Mouse (Mus musculus) limb, embryonic 14.5 days (tissue): Measurements from ENCODE around the gene Nol9. TPM values are rescaled to one million over a fixed set of nuclear protein-coding genes. Genes with fewer than 3 reads are reported as not detected.

Experiments used
- ATAC-seq: fragments of 200-750 bp; cut with Nextera tagmentation; 2 replicates; pipeline ENCODE4 v1.8.0; 2017; ENCODE audit warnings: low read depth, moderate number of reproducible peaks, moderate TSS enrichment; ENCODE audit not compliant: low FRiP score
- DNase-seq: peaks from one replicate; pipeline ENCODE4 v3.0.0-alpha.2; 2015; ENCODE audit warnings: low spot score
- H3K27ac ChIP-seq: fragments of 300-500 bp; sonication (generic); replicated peaks from 2 replicates; pipeline ENCODE4 v1.5.1; 2014; ENCODE audit warnings: low read depth, mild to moderate bottlenecking, low read length, moderate library complexity, mixed read lengths
- H3K27me3 ChIP-seq: fragments of 300-500 bp; sonication (generic); 2 replicates; pipeline ENCODE4 v1.6.1; 2014; ENCODE audit warnings: low read length, mixed read lengths; ENCODE audit not compliant: control insufficient read depth, insufficient read depth
- H3K36me3 ChIP-seq: fragments of 300-500 bp; sonication (generic); 2 replicates; pipeline ENCODE4 v1.6.1; 2014; ENCODE audit warnings: mild to moderate bottlenecking, low read length, moderate library complexity, mixed read lengths; ENCODE audit not compliant: control insufficient read depth, insufficient read depth
- H3K4me1 ChIP-seq: fragments of 300-500 bp; sonication (generic); 2 replicates; pipeline ENCODE4 v1.6.1; 2014; ENCODE audit warnings: antibody characterized with exemption, low read length, mixed read lengths; ENCODE audit not compliant: control insufficient read depth, insufficient read depth
- H3K4me2 ChIP-seq: fragments of 300-500 bp; sonication (generic); replicated peaks from 2 replicates; pipeline ENCODE4 v1.6.1; 2014; ENCODE audit warnings: low read depth, mild to moderate bottlenecking, low read length, moderate library complexity; ENCODE audit not compliant: severe bottlenecking
- H3K4me3 ChIP-seq: fragments of 300-500 bp; sonication (generic); replicated peaks from 2 replicates; pipeline ENCODE4 v1.5.1; 2014; ENCODE audit warnings: low read length
- H3K9ac ChIP-seq: fragments of 300-500 bp; sonication (generic); 2 replicates; pipeline ENCODE4 v1.6.1; 2014; ENCODE audit warnings: mild to moderate bottlenecking, low read depth, low read length, moderate library complexity; ENCODE audit not compliant: severe bottlenecking
- H3K9me3 ChIP-seq: fragments of 300-500 bp; sonication (generic); 2 replicates; pipeline ENCODE4 v1.6.1; 2016; ENCODE audit warnings: low read length; ENCODE audit not compliant: control insufficient read depth
- POLR2A ChIP-seq: fragments of 200-500 bp; IDR thresholded peaks from 2 replicates; pipeline ENCODE4 v1.8.0; 2012; ENCODE audit warnings: inconsistent platforms, mild to moderate bottlenecking, moderate library complexity, borderline replicate concordance; ENCODE audit not compliant: insufficient read depth, insufficient read length; ENCODE audit errors: extremely low read depth
- WGBS: fragments of 180-500 bp; shearing (Covaris S2); extraction: QIAGEN DNeasy Blood & Tissue Kit; methylation state at CpG from one replicate; pipeline ENCODE4 v1.1.7; 2014; 5-methylcytosine and 5-hydroxymethylcytosine counted together
- polyA plus RNA-seq, 2 experiments: library from polyadenylated mRNA; depleted of rRNA in 1 of 2; stranded (reverse) in 1 of 2; unstranded in 1 of 2; fragments of >200 nt; fragmentation: Nextera tagmentation in 1 of 2; extraction: Ambion mirVana in 1 of 2; gene quantifications; 2 replicates each; pipeline versions ENCODE4 v1.2.1 to v1.2.3; 2012 to 2014

The Nol9 gene
- polyA plus RNA-seq, 2 experiments: 25.9 to 28.5 TPM

- no peak for DNase-seq
Measured at GRCm38 (mm10) chr4:152021568-152022097, 17.5 kb upstream of the Nol9 start.

GRCm38 (mm10) chr4:152022506-152022905 lies 16.6 kb upstream of the Nol9 start:
- H3K27ac ChIP-seq: no peak overlapping the region
- H3K4me2 ChIP-seq: no peak overlapping the region
- DNase-seq (no peak), ATAC-seq (no peak)
- peaks cover 68% of the 10 kb centered on the region for H3K36me3 ChIP-seq
- H3K4me1 ChIP-seq: peaks cover 16% of the 10 kb centered on the region
- H3K27me3 ChIP-seq: no peaks in the 10 kb centered on the region
- 86% methylated on average over 8 of the region's 8 CpGs for WGBS
- H3K9me3 ChIP-seq: no peaks in the 10 kb centered on the region
- H3K4me3 ChIP-seq: no peak overlapping the region
- no peak overlapping the region for H3K9ac ChIP-seq
- no peak for TF ChIP-seq POLR2A

More at GRCm38 (mm10) chr4:152021568-152022097, 17.5 kb upstream of the Nol9 start:
- 75% methylated on average over 11 of the region's 12 CpGs for WGBS
- Histone ChIP-seq H3K4me1 (peaks cover 13% of the 10 kb centered on the region), H3K4me2 (no peak overlapping the region), H3K9me3 (no peaks in the 10 kb centered on the region), H3K9ac (no peak overlapping the region), H3K4me3 (no peak overlapping the region), H3K36me3 (peaks cover 72% of the 10 kb centered on the region), H3K27ac (no peak overlapping the region), H3K27me3 (no peaks in the 10 kb centered on the region)
- no peak for TF ChIP-seq POLR2A
- ATAC-seq: no peak

- Histone ChIP-seq H3K36me3 (peaks cover 50% of the 10 kb centered on the region), H3K9ac (no peak overlapping the region), H3K27me3 (no peaks in the 10 kb centered on the region), H3K4me1 (peaks cover 22% of the 10 kb centered on the region), H3K27ac (no peak overlapping the region), H3K9me3 (no peaks in the 10 kb centered on the region), H3K4me3 (no peak overlapping the region), H3K4me2 (no peak overlapping the region)
- no peak for TF ChIP-seq POLR2A
- no peak for ATAC-seq
- WGBS: 94% methylated on average over 11 of the region's 11 CpGs
- no peak for DNase-seq
Measured at GRCm38 (mm10) chr4:152024525-152024924, 14.6 kb upstream of the Nol9 start.

- H3K4me1 ChIP-seq: peaks cover 26% of the 10 kb centered on the region
- 3% methylated on average over 32 of the region's 41 CpGs for WGBS
- ATAC-seq: peak; percentile 45
Measured at GRCm38 (mm10) chr4:152026751-152027508, 12.2 kb upstream of the Nol9 start.

GRCm38 (mm10) chr4:152027524-152027923 lies 11.6 kb upstream of the Nol9 start, which contains the start of gene Zbtb48:
Gene Zbtb48 (minus strand): TSS chr4:152027671.
- ATAC-seq (peak; percentile 98), DNase-seq (peak; percentile 98)
- Histone ChIP-seq H3K27ac (peak within 1 kb of the TSS; percentile 52; the same call in 1 of the 2 replicates), H3K4me1 (peaks cover 26% of the 10 kb centered on the region), H3K9me3 (no peaks in the 10 kb centered on the region), H3K4me3 (peak within 1 kb of the TSS; percentile 73), H3K27me3 (no peaks in the 10 kb centered on the region), H3K9ac (peak within 1 kb of the TSS; percentile 76), H3K4me2 (peak within 1 kb of the TSS; percentile 95), H3K36me3 (peaks cover 20% of the 10 kb centered on the region)
- under 1% methylated on average over 32 of the region's 35 CpGs for whole genome bisulfite sequencing
- TF ChIP-seq POLR2A: peak; percentile 64; the same call in 1 of the 2 replicates

More at GRCm38 (mm10) chr4:152026751-152027508, 12.2 kb upstream of the Nol9 start:
- no peak for TF ChIP-seq POLR2A
- Histone ChIP-seq H3K9ac (peak overlapping the region; percentile 76), H3K9me3 (no peaks in the 10 kb centered on the region), H3K4me2 (peak overlapping the region; percentile 95), H3K27me3 (no peaks in the 10 kb centered on the region), H3K36me3 (peaks cover 26% of the 10 kb centered on the region), H3K27ac (peak overlapping the region; percentile 52; the same call in 1 of the 2 replicates), H3K4me3 (peak overlapping the region; percentile 73)
- no peak for DNase-seq
